Mouse (Mus musculus) 3134 (cell line): ENCODE data around the gene H2-T23.

ENCODE experiments used
- DNase-seq: peaks from one replicate; pipeline ENCODE4 v3.0.0-alpha.2; 2011; ENCODE audit warnings: low spot score; ENCODE audit not compliant: insufficient read length; ENCODE audit errors: extremely low read depth

Gene H2-T23

GRCm38 (mm10) chr17:35994175-35994878, 38.3 kb downstream of the H2-T23 start:
- DNase-seq = peak; percentile 79

GRCm38 (mm10) chr17:35993675-35994074, 39.0 kb downstream of the H2-T23 start:
- peak; percentile 74 for DNase-seq

DNA sequence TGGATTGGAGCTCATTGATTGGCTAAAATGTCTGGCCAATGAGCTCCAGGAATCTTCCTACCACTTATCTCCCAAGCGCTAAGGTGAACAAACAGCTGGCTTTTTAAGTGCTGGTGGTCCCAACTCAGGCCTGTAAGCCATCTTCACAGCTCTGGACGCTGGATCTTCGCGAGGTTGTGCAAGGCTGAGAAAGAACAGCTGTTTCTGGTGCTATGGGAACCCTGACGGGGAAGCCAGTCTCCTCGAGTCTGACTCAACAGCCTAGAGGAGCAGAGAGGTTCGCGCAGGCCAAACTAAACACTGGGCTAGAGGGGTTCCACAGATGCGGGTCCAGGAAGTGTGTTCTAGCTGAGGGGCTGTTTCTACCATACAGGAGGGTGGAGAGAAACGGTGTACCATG, 40.9 kb downstream of the H2-T23 start:
- DNase-seq = no peak

GRCm38 (mm10) chr17:35981776-35982175, 50.9 kb downstream of the H2-T23 start:
- no peak for DNase-seq

DNA sequence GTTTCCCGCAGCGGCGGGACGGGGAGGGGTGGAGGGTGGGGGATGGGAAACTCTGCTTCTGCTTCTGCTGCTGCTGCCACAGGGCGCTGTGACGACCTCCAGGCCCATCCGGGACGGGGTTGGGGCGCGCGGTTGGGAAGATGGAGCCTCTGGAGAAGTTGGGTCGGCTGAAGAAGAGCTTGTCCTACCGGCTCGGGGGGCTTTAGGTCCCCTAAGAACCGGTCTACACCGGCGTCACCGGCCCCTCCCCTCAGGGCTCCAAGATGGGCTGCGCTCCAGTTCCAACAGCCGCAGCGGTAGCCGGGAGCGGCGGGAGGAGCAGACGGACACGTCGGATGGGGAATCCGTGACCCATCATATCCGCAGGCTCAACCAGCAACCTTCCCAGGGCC, 52.3 kb downstream of the H2-T23 start:
- DNase-seq = peak; percentile 69
